Mouse (Mus musculus) cerebellum, adult 18-20 months (tissue): ENCODE measurements around the gene Olfr267.

Experiments
- DNase-seq, 2 experiments: peaks; one replicate each; pipeline ENCODE4 v3.0.0; 2021

Olfr267 gene

DNA sequence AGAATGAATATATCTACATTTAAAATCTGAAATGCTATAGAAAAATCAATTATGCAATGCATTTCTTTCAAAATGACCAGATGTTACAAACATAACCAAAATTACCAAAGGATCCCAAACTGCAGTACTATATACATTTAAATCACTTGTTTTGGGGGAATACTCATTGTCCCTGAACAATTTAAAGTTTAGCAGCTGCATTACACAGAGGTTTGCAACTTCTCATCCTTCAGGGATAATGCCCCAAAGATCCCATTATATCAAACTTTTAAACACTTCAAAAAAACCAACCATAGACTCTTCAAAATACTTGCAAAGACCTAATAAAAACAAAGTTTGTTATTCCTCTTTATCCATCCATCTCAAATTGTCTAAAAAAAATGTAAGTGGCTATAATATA lies at the start of gene Olfr267:
Gene Olfr267, minus strand, starts transcription at position 101 of the 400 bp plus-strand sequence.
- no peak for DNase-seq

DNA sequence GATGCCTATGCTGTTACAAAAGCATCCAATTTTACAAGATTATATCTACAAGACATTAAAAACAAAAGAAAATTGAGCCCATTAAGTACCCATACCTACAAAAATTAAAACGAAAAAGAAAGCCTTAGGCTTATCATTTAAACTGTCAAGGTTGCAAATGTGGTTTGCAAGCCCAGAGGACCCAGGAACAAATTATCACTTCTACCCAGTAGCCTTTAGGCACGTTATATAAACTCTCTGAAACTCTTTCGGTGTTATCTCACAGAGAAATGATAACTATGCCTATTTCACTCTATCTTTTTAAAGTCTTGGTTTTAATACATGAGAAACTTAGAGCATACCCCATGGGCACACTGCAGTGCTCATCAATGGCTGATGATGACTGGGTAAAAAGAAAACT lies 45.4 kb upstream of the Olfr267 start:
- no peak for DNase-seq

DNA sequence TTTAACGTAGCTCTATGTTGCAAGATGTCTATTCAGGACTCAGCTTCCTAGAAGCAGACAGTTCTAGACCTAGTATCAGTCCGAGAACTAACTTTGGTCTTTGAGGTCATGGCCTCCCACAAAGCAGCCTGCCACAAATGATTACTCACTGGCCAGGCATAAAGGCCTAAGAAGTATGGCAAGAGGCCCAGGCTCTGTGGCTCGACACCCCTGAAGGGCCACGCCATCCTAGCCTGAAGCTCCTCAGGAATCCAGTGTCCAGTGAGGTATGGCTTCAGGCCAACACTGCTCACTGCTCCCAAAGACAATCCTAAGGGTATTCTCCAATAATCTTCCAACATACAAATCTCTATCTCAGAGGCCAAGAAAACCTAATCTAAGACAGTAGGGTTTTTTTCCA lies 38.4 kb upstream of the Olfr267 start:
- DNase-seq, result peak in 1 of 2 experiments; percentile 8

DNA sequence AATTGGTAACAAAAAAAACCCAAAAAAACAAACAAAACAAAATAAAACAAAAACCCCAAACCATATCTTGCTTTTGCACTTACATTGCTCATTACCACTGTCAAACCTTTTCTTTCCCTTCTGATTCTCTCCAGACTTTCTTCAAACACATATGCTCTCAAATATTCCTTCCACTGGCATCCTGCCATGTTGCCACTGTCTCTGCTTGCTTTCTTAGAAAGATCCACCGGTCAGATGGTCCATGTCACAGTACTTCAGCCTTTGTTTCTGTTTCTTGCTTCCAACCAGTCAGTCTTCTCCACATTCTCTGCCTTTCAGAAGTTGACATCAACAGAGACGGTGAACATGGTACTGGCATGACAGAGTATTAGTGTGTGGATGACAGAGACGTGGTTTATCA lies 857 bp downstream of the Olfr267 start:
- no peak for DNase-seq

DNA sequence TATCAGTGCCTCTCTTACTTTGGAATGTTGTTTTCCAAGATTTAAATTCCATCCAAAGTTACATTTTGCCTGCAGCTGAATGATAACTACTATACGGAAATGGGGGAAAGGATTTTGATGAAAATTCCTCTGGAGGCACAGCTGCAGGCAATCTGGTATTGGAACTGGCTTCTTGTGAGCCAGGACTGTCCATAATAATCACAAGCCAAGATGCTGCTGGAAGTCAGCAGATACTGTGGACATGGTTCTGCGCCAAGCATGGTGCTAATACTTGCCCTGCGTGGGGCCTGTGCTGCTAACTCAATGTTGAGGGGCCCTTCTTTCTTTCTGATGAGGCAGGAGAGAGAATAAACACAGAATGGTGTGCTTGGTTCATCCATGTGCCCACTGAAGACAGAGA lies 24.1 kb downstream of the Olfr267 start:
- DNase-seq, result no peak

DNA sequence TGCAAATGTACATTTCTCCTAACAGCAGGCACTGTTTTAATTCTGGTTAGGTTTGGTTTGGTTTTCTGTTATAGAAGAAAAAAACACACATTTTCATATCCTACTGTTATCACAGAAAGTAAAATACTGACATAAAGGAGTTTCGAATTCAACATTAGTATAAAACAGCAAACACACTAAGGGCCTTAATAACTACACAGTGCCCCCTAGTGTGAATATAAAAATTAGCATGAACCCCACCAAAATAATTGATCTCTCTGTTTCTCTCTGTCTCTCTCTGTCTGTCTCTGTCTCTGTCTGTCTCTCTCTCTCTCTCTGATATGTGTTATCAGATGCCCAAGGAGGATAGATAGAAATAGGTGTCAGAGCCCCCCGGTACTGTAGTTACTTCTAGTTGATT lies 38.0 kb downstream of the Olfr267 start:
- no peak for DNase-seq

DNA sequence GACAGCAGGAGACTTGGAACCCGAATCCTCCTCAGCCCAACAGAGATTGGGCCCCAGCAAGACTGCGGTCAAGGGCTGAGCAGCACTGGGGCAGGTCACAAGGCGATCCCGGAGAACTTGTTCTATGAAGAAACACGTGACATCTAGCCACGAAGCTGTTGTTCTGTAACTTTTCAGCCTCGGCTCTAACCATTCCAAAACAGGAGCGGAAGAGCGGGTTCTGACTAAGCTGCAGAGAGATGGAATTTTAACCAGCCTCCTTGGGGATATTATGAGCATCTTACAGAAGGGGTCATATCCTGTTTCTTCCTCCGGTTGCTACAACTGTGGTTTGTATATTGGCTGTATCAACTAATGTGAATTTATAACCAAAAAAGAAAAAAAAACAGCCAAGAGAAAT lies 38.4 kb downstream of the Olfr267 start:
- DNase-seq, result no peak

DNA sequence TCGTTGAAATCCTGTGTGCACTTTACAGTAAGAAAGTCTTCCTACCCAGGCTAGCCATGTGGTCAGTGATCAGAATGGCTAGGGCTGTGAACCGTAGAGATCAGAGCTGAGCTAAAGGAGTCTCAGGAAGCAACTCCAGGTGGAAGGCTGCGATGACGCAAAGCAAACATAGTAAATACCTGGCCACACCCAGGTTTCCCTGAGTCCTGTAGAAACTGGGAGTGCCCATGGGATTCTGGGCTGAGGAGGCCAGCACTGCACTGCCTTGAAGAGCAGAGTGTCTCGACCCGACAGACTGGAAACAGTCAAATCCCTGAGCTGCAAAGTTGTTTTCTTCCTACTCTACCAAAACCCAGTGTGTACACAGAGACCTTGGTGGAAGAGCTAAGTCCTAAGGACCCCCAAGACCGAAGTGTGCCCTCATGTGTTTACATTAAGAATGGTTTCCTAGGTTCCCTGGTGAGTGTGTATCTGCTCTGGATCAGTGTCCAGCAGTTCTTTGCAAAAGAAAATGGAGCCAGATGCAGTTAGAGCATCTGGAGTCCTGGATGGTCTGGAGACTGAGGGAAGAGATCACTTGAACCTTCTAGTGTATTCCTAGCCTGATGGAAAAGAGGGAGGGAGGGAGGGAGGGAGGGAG lies 41.8 kb downstream of the Olfr267 start:
- DNase-seq, result no peak

DNA sequence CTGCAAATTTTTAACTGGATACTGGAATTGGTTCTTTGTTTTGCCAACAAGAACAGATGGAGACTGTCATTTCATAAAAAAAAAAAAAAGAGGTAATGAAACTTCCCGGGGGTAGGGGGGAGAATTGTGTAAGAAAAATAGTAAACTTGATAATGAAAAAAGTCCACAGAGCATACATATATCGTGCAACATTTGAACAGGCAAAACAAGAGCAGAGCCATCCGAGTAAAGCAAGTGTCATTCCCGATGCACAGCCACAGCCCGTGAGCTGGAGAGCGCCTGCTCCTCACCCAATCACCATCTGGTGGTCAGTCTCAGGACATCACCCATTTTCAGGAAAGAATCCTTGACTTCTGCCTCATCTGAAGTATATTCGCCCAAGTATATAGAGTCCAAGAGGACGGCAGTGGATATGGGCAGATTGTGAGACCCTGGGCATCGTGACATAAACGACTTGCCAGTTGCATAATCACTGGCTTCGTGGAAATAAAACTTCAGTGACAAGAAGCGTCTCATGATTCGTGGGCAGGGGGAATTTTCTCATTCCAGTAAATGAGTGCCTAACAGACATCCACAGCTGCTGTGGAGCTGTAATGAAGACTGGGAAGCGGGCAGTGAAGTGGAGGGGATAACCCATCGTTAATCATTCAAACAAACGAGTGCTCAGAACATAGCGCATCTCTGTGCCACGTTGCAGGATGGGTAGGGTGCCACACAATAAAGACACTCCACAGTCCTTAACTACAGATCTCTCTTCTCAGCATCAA lies 50.5 kb downstream of the Olfr267 start:
- DNase-seq, result no peak
